Mouse (Mus musculus) heart, embryonic 14.5 days (tissue): Measurements from ENCODE around the gene Utp15. TPM values are rescaled to one million over a fixed set of nuclear protein-coding genes. Genes with fewer than 3 reads are reported as not detected.

Experiments used
- ATAC-seq: fragments of 200-750 bp; cut with Nextera tagmentation; 2 replicates; pipeline ENCODE4 v1.8.0; 2017; ENCODE audit warnings: low read depth, moderate TSS enrichment; ENCODE audit not compliant: insufficient number of reproducible peaks, insufficient read depth, low FRiP score
- H3K27ac ChIP-seq, 2 experiments: fragments of 200-500 bp in 1 of 2; fragments of 300-500 bp in 1 of 2; sonication (generic) in 1 of 2; replicated peaks in 1 of 2; 2 replicates each; pipeline ENCODE4 v1.5.1; 2012 to 2014; ENCODE audit warnings: low read depth in 2 of 2, low read length in 2 of 2, control low read depth in 1 of 2, mild to moderate bottlenecking in 1 of 2, mixed read lengths in 1 of 2; ENCODE audit not compliant: control insufficient read depth in 1 of 2, insufficient read depth in 1 of 2
- H3K27me3 ChIP-seq: fragments of 300-500 bp; sonication (generic); 2 replicates; pipeline ENCODE4 v1.6.1; 2014; ENCODE audit warnings: mild to moderate bottlenecking, low read length, control low read depth; ENCODE audit not compliant: control insufficient read depth, insufficient read depth
- H3K36me3 ChIP-seq: fragments of 300-500 bp; sonication (generic); 2 replicates; pipeline ENCODE4 v1.6.1; 2014; ENCODE audit warnings: mild to moderate bottlenecking, control low read depth, low read length, mixed read lengths; ENCODE audit not compliant: control insufficient read depth, insufficient read depth
- H3K4me1 ChIP-seq, 2 experiments: fragments of 200-500 bp in 1 of 2; fragments of 300-500 bp in 1 of 2; sonication (generic) in 1 of 2; 2 replicates each; pipeline ENCODE4 v1.6.1; 2012 to 2014; ENCODE audit warnings: low read length in 2 of 2, control low read depth in 1 of 2, mixed read lengths in 1 of 2; ENCODE audit not compliant: control insufficient read depth in 2 of 2, insufficient read depth in 2 of 2
- H3K4me2 ChIP-seq: fragments of 300-500 bp; sonication (generic); 2 replicates; pipeline ENCODE4 v1.6.1; 2014; ENCODE audit warnings: mild to moderate bottlenecking, low read length
- H3K4me3 ChIP-seq, 2 experiments: fragments of 200-500 bp in 1 of 2; fragments of 300-500 bp in 1 of 2; sonication (generic) in 1 of 2; 2 replicates each; pipeline ENCODE4 v1.5.1; 2012 to 2014; ENCODE audit warnings: low read length in 2 of 2, mild to moderate bottlenecking in 2 of 2, control low read depth in 1 of 2, low read depth in 1 of 2, moderate library complexity in 1 of 2; ENCODE audit not compliant: control insufficient read depth in 1 of 2, insufficient read depth in 1 of 2
- H3K9ac ChIP-seq: fragments of 300-500 bp; sonication (generic); 2 replicates; pipeline ENCODE4 v1.6.1; 2014; ENCODE audit warnings: mild to moderate bottlenecking, low read length
- H3K9me3 ChIP-seq: fragments of 300-500 bp; sonication (generic); 2 replicates; pipeline ENCODE4 v1.6.1; 2016; ENCODE audit warnings: low read length, control low read depth; ENCODE audit not compliant: control insufficient read depth
- whole genome bisulfite sequencing: fragments of 180-500 bp; shearing (Covaris S2); extraction: QIAGEN DNeasy Blood & Tissue Kit; methylation state at CpG from one replicate; pipeline ENCODE4 v1.1.7; 2014; 5-methylcytosine and 5-hydroxymethylcytosine counted together
- polyA plus RNA-seq: library from polyadenylated mRNA; unstranded; fragments of >200 nt; fragmentation: Nextera tagmentation; extraction: Ambion mirVana; gene quantifications from 2 replicates; pipeline ENCODE4 v1.2.1, GENCODE M21; 2014

Utp15 gene
- polyA plus RNA-seq, 1 experiment from 2014 or later = 16.2 TPM

GRCm38 (mm10) chr13:98298833-98299758 lies 36.3 kb upstream of the Utp15 start:
- WGBS = 44% methylated on average over 21 of the region's 21 CpGs

GRCm38 (mm10) chr13:98297883-98298482 lies 35.1 kb upstream of the Utp15 start:
- peaks cover 4 to 5% of the 10 kb centered on the region in 2 experiments; a peak in 3 of 4 replicates for H3K4me1 ChIP-seq
- H3K27me3 ChIP-seq = no peaks in the 10 kb centered on the region
- WGBS = 85% methylated on average over 6 of the region's 6 CpGs
- no peak for ATAC-seq
- H3K9ac ChIP-seq = no peak overlapping the region
- H3K4me3 ChIP-seq = no peak overlapping the region
- no peaks in the 10 kb centered on the region for H3K9me3 ChIP-seq
- no peaks in the 10 kb centered on the region for H3K36me3 ChIP-seq
- no peak overlapping the region for H3K27ac ChIP-seq
- no peak overlapping the region for H3K4me2 ChIP-seq

More at GRCm38 (mm10) chr13:98298833-98299758, 36.3 kb upstream of the Utp15 start:
- Histone ChIP-seq H3K4me2 (peak overlapping the region; percentile 53), H3K36me3 (no peaks in the 10 kb centered on the region), H3K9me3 (no peaks in the 10 kb centered on the region), H3K27me3 (no peaks in the 10 kb centered on the region), H3K9ac (no peak overlapping the region), H3K4me1 (peaks cover 0 to 2% of the 10 kb centered on the region in 2 experiments; a peak in 1 of 4 replicates), H3K4me3 (no peak overlapping the region), H3K27ac (no peak overlapping the region)
- ATAC-seq = no peak

- Histone ChIP-seq H3K9me3 (no peaks in the 10 kb centered on the region), H3K4me2 (no peak overlapping the region), H3K27me3 (no peaks in the 10 kb centered on the region), H3K36me3 (no peaks in the 10 kb centered on the region), H3K4me1 (peaks cover 4 to 6% of the 10 kb centered on the region in 2 experiments; a peak in 3 of 4 replicates), H3K4me3 (no peak overlapping the region), H3K9ac (no peak overlapping the region), H3K27ac (no peak overlapping the region)
- 39% methylated on average over 5 of the region's 5 CpGs for WGBS
- ATAC-seq = no peak
These were observed 33.2 kb upstream of the Utp15 start for GRCm38 (mm10) chr13:98296072-98296471.

GRCm38 (mm10) chr13:98291712-98292111 lies 28.9 kb upstream of the Utp15 start:
- no peaks in the 10 kb centered on the region for H3K27me3 ChIP-seq
- no peak overlapping the region for H3K4me3 ChIP-seq
- no peaks in the 10 kb centered on the region for H3K9me3 ChIP-seq
- WGBS = 76% methylated on average over 8 of the region's 8 CpGs
- H3K36me3 ChIP-seq = no peaks in the 10 kb centered on the region
- no peak overlapping the region for H3K27ac ChIP-seq
- no peak overlapping the region for H3K9ac ChIP-seq
- peaks cover 3 to 4% of the 10 kb centered on the region in 2 experiments; a peak in 3 of 4 replicates for H3K4me1 ChIP-seq
- H3K4me2 ChIP-seq = no peak overlapping the region
- ATAC-seq = no peak

DNA sequence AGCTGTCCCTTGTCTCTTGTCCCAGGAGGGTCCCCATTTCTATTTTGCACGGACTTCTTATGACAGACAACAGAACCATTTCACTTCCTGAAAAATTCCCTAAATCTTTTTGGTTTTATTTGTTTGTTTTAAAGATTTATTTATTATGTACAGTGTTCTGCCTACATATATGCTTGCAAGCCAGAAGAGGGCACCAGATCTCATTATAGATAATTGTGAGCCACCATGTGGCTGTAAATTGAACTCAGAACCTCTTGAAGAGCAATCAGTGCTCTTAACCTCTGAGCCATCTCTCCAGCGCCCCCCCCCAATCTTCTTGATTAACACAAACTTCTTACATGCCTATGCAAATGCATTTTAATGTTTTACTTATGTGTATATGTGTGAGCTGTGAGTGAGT lies 27.9 kb upstream of the Utp15 start:
- no peaks in the 10 kb centered on the region for H3K36me3 ChIP-seq
- H3K9me3 ChIP-seq = no peaks in the 10 kb centered on the region
- peaks cover 3 to 4% of the 10 kb centered on the region in 2 experiments; a peak in 3 of 4 replicates for H3K4me1 ChIP-seq
- no peaks in the 10 kb centered on the region for H3K27me3 ChIP-seq
- no peak overlapping the region for H3K27ac ChIP-seq
- H3K4me2 ChIP-seq = no peak overlapping the region
- H3K9ac ChIP-seq = no peak overlapping the region
- WGBS = 49% methylated on average over 2 of the region's 2 CpGs
- no peak for ATAC-seq
- H3K4me3 ChIP-seq = no peak overlapping the region

- Histone ChIP-seq H3K4me3 (no peak overlapping the region), H3K36me3 (no peaks in the 10 kb centered on the region), H3K9me3 (no peaks in the 10 kb centered on the region), H3K4me1 (0 out of 4 replicates have a peak, but pooled peaks cover under 1 to 2% of the 10 kb centered on the region in 2 experiments), H3K27me3 (no peaks in the 10 kb centered on the region), H3K27ac (no peak overlapping the region), H3K4me2 (no peak overlapping the region), H3K9ac (no peak overlapping the region)
- no peak for ATAC-seq
- WGBS = 71% methylated on average over 12 of the region's 12 CpGs
These were observed 18.3 kb upstream of the Utp15 start for GRCm38 (mm10) chr13:98280990-98281650.

GRCm38 (mm10) chr13:98279686-98280085 lies 16.8 kb upstream of the Utp15 start, which contains the start of gene Gm21976:
TSS of gene Gm21976 (plus strand) at chr13:98279887.
- Histone ChIP-seq H3K36me3 (peaks cover 5% of the 10 kb centered on the region), H3K27ac (no peak within 1 kb of the TSS), H3K4me2 (no peak within 1 kb of the TSS), H3K9ac (no peak within 1 kb of the TSS), H3K4me3 (no peak within 1 kb of the TSS), H3K9me3 (no peaks in the 10 kb centered on the region), H3K4me1 (peaks cover 4 to 13% of the 10 kb centered on the region in 2 experiments; a peak in 2 of 4 replicates), H3K27me3 (no peaks in the 10 kb centered on the region)
- 83% methylated on average over 5 of the region's 5 CpGs for WGBS
- ATAC-seq = no peak
